Comparison of ENCODE assay signal across 27 mouse cellular contexts in the genomic region with DNA sequence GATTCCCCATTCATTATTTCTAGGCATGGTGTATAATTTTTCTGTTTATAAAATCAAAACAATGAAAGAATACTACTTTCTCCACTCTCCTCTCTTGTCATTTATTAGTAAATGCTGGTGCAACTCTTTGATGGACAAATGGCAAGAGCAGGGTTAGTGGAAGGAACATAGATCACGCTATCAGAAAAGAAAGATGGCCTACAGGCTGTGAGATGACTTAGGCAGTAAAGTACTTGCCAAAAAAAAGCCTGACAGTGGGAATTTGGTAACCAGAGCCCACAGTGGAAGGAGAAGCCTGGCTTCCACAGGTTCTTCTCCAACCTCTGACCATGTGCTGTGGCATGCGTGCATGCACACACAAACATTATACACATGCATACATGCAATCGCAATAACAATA. TPM values are rescaled to one million over a fixed set of nuclear protein-coding genes. Genes with fewer than 3 reads are reported as not detected.
A peak's percentile ranks its signal among the peaks of the same experiment; 100 is the strongest.
DNase-seq lines count a peak whose midpoint lies in the region; ATAC-seq lines count a peak whose summit lies in the region.
"Had no signal": no experiment of that assay in that cellular context is flagged by ENCODE, and none has a peak within 500 bp of the region (broad histone marks: within the 10 kb centered on the region; RNA-seq: fewer than 3 reads in every experiment).

No protein-coding gene starts in this region.

- H3K4me2 ChIP-seq in liver, embryonic 13.5 days, result peak overlapping the region; percentile 53
- no peak overlapping the region for H3K4me2 ChIP-seq in hindbrain, embryonic 11.5 days (replicated peaks; ENCODE audit: low read depth, low read length)
- H3K4me2 ChIP-seq: embryonic facial prominence, embryonic 12.5 days; forebrain, embryonic 12.5 days; hindbrain, embryonic 15.5 days; kidney, embryonic 15.5 days; lung, embryonic 14.5 days; midbrain, embryonic 13.5 days had no signal

- H3K9me3 ChIP-seq in heart, embryonic 10.5 days, result no peaks in the 10 kb centered on the region
- H3K9me3 ChIP-seq in megakaryocyte, embryonic 14.5 days, result no peaks in the 10 kb centered on the region
- H3K9me3 ChIP-seq in liver, embryonic 13.5 days (replicated peaks), result no peaks in the 10 kb centered on the region
- no peaks in the 10 kb centered on the region for H3K9me3 ChIP-seq in hindbrain, embryonic 11.5 days (ENCODE audit: control insufficient read depth, low read length)
- H3K9me3 ChIP-seq: embryonic facial prominence, embryonic 12.5 days; forebrain, embryonic 12.5 days; G1E; hindbrain, embryonic 15.5 days; kidney, embryonic 15.5 days; midbrain, embryonic 13.5 days had no signal

- H3K4me1 ChIP-seq in heart, embryonic 10.5 days, result peaks cover 31% of the 10 kb centered on the region
- H3K4me1 ChIP-seq in megakaryocyte, embryonic 14.5 days, result peaks cover 79% of the 10 kb centered on the region
- H3K4me1 ChIP-seq in liver, embryonic 13.5 days (replicated peaks), result peaks cover 43% of the 10 kb centered on the region
- no peaks in the 10 kb centered on the region for H3K4me1 ChIP-seq in hindbrain, embryonic 11.5 days (replicated peaks; ENCODE audit: control insufficient read depth, insufficient read depth, low read length)
- H3K4me1 ChIP-seq: embryonic facial prominence, embryonic 12.5 days; forebrain, embryonic 12.5 days; hindbrain, embryonic 15.5 days had no signal

- peak overlapping the region; percentile 54; the same call in 1 of the 2 replicates for H3K9ac ChIP-seq in liver, embryonic 13.5 days
- H3K9ac ChIP-seq in hindbrain, embryonic 11.5 days (ENCODE audit: low read depth, low read length), result no peak overlapping the region
- H3K9ac ChIP-seq: embryonic facial prominence, embryonic 12.5 days; forebrain, embryonic 12.5 days; hindbrain, embryonic 15.5 days; kidney, embryonic 15.5 days; lung, embryonic 14.5 days; midbrain, embryonic 13.5 days had no signal

- no peaks in the 10 kb centered on the region for H3K36me3 ChIP-seq in heart, embryonic 10.5 days
- H3K36me3 ChIP-seq in megakaryocyte, embryonic 14.5 days (replicated peaks; ENCODE audit: low read length), result no peaks in the 10 kb centered on the region
- H3K36me3 ChIP-seq in liver, embryonic 13.5 days, result no peaks in the 10 kb centered on the region
- no peaks in the 10 kb centered on the region for H3K36me3 ChIP-seq in macrophage (ENCODE audit: inconsistent target)
- H3K36me3 ChIP-seq in hindbrain, embryonic 11.5 days (ENCODE audit: control insufficient read depth, insufficient read depth, low read length), result no peaks in the 10 kb centered on the region
- H3K36me3 ChIP-seq: embryonic facial prominence, embryonic 12.5 days; forebrain, embryonic 12.5 days; G1E; hindbrain, embryonic 15.5 days; kidney, embryonic 15.5 days; midbrain, embryonic 13.5 days had no signal

- H3K27me3 ChIP-seq in heart, embryonic 10.5 days (ENCODE audit: insufficient read depth, poor library complexity, severe bottlenecking), result no peaks in the 10 kb centered on the region
- H3K27me3 ChIP-seq in megakaryocyte, embryonic 14.5 days (replicated peaks), result no peaks in the 10 kb centered on the region
- H3K27me3 ChIP-seq in liver, embryonic 13.5 days, result no peaks in the 10 kb centered on the region
- H3K27me3 ChIP-seq in hindbrain, embryonic 11.5 days (ENCODE audit: control insufficient read depth, insufficient read depth, low read length), result no peaks in the 10 kb centered on the region
- H3K27me3 ChIP-seq: embryonic facial prominence, embryonic 12.5 days; forebrain, embryonic 12.5 days; hindbrain, embryonic 15.5 days; kidney, embryonic 15.5 days; midbrain, embryonic 13.5 days had no signal

- no peak for DNase-seq in heart, embryonic 10.5 days (ENCODE audit: low spot score)
- DNase-seq in heart, postnatal 36 days, result no peak
- DNase-seq in liver, embryonic 13.5 days, result no peak
- no peak for DNase-seq in layer of hippocampus, postnatal 14 days (ENCODE audit: low spot score in 2 of 2)
- no peak for DNase-seq in hindbrain, embryonic 11.5 days (ENCODE audit: low spot score)
- DNase-seq: adrenal gland, adult 8-10 months; cerebellum, adult 8-10 months; cerebellum, postnatal 25 days; gastrocnemius, postnatal 25 days; heart, adult 2 months; kidney, adult 18-20 months; kidney, postnatal 25 days; layer of hippocampus, postnatal 36 days; left cerebral cortex, postnatal 4 days; lung, embryonic 14.5 days; lung, postnatal 14 days; thymus, postnatal 14 days had no signal

- WGBS in heart, embryonic 10.5 days, result 91% methylated on average over 3 of the region's 3 CpGs
- 81% methylated on average over 3 of the region's 3 CpGs for WGBS in liver, embryonic 13.5 days (ENCODE audit: insufficient replicate concordance)
- 93% methylated on average over 3 of the region's 3 CpGs for WGBS in macrophage (ENCODE audit: missing documents)
- 92% methylated on average over 3 of the region's 3 CpGs for WGBS in hindbrain, embryonic 11.5 days

- ATAC-seq in megakaryocyte, adult 5-6 weeks (ENCODE audit: poor library complexity, severe bottlenecking), result no peak
- ATAC-seq in liver, embryonic 13.5 days (ENCODE audit: low read depth), result peak; percentile 54
- no peak for ATAC-seq in hindbrain, embryonic 11.5 days (ENCODE audit: low FRiP score)
- ATAC-seq: inflammation-experienced regulatory T-cells, adult 6 months; midbrain, embryonic 13.5 days had no signal

- H3K27ac ChIP-seq in heart, embryonic 10.5 days, result peak overlapping the region; percentile 79
- peak overlapping the region; percentile 97 for H3K27ac ChIP-seq in liver, embryonic 13.5 days
- 0 out of 2 replicates have a peak overlapping the region, but pooled peaks have one; percentile 51 for H3K27ac ChIP-seq in macrophage
- no peak overlapping the region for H3K27ac ChIP-seq in hindbrain, embryonic 11.5 days (ENCODE audit: low read depth, low read length)
- H3K27ac ChIP-seq: embryonic facial prominence, embryonic 12.5 days; forebrain, embryonic 12.5 days; heart, adult 2 months; hindbrain, embryonic 15.5 days; kidney, embryonic 15.5 days; midbrain, embryonic 13.5 days had no signal

- no peak overlapping the region for H3K4me3 ChIP-seq in heart, embryonic 10.5 days
- peak overlapping the region; percentile 23 for H3K4me3 ChIP-seq in megakaryocyte, embryonic 14.5 days (replicated peaks)
- H3K4me3 ChIP-seq in liver, embryonic 13.5 days (replicated peaks), result no peak overlapping the region
- no peak overlapping the region for H3K4me3 ChIP-seq in macrophage (ENCODE audit: inconsistent target)
- H3K4me3 ChIP-seq in hindbrain, embryonic 11.5 days (ENCODE audit: low read depth, low read length), result no peak overlapping the region
- H3K4me3 ChIP-seq: embryonic facial prominence, embryonic 12.5 days; forebrain, embryonic 12.5 days; heart, adult 2 months; hindbrain, embryonic 15.5 days; kidney, embryonic 15.5 days; midbrain, embryonic 13.5 days had no signal

- intact Hi-C loops in heart, postnatal 36 days (cut with DNase I), result no loop called here

- no peaks in the 10 kb centered on the region for H3K79me2 ChIP-seq in macrophage (ENCODE audit: inconsistent target)

RNA-seq across cellular contexts. Expression of gene Suco, which starts 18.5 kb away (rescaled TPM):
- 23.4 and 26.1 TPM in 2 replicates for polyA plus RNA-seq in heart, embryonic 10.5 days (2016; fragmentation: Nextera tagmentation; extraction: Ambion mirVana)
- total RNA-seq in heart, postnatal 36 days (2021), result 10 to 100 TPM; 17.4 to 19.4 TPM
- 1.1 and 2.6 TPM in 2 replicates for polyA plus RNA-seq in megakaryocyte, embryonic 14.5 days (2012; ENCODE audit: insufficient read depth, low replicate concordance)
- 23.0 and 26.4 TPM in 2 replicates for total RNA-seq in megakaryocyte, adult 5-6 weeks (2015)
- total RNA-seq in megakaryocyte, adult 5-6 weeks (2017), result 52.0 and 61.3 TPM in 2 replicates
- polyA plus RNA-seq in liver, embryonic 13.5 days (2015; fragmentation: Nextera tagmentation; extraction: Ambion mirVana), result 10.7 and 12.2 TPM in 2 replicates
- 100 to 1,000 TPM in 14 of 26 experiments, 10 to 100 TPM in 12; 55.4 to 354 (median 109) TPM for total RNA-seq in macrophage (2018; cell fraction: chromatin; rRNA removed)
- 10 to 100 TPM; 19.5 to 70.7 (median 26.5) TPM for total RNA-seq in macrophage (2018; cell fraction: cytosol; rRNA removed)
- total RNA-seq in macrophage (2018; cell fraction: nucleus; rRNA removed), result 100 to 1,000 TPM in 5 of 26 experiments, 10 to 100 TPM in 21; 45.7 to 127 (median 77.5) TPM
- 10.4 to 16.7 TPM (median 11.4 TPM) in 3 replicates for polyA plus RNA-seq in macrophage (2018)
- total RNA-seq in layer of hippocampus, postnatal 14 days (2021), result 10 to 100 TPM; 28.8 to 36.6 TPM
- 33.0 and 40.4 TPM in 2 replicates for polyA plus RNA-seq in hindbrain, embryonic 11.5 days (2014; fragmentation: Nextera tagmentation; extraction: Ambion mirVana)
